Mouse (Mus musculus) midbrain, embryonic 15.5 days (tissue): ENCODE results near the gene G530012D18Rik. TPM values are rescaled to one million over a fixed set of nuclear protein-coding genes. Genes with fewer than 3 reads are reported as not detected.

Source experiments
- polyA plus RNA-seq: library from polyadenylated mRNA; unstranded; fragments of >200 nt; fragmentation: Nextera tagmentation; extraction: Ambion mirVana; gene quantifications from 2 replicates; pipeline ENCODE4 v1.2.1, GENCODE M21; 2015

G530012D18Rik gene
- polyA plus RNA-seq, 1 experiment from 2014 or later, result not detected

Other genes starting within 250 kb of the G530012D18Rik start
- gene Sp110, start 23.1 kb downstream of the G530012D18Rik start, polyA plus RNA-seq, result 0.56 and 0.91 TPM in 2 replicates
- 0.43 and 0.68 TPM in 2 replicates for gene Sp140, start 24.7 kb downstream of the G530012D18Rik start, polyA plus RNA-seq
- gene Sp100, start 74.3 kb downstream of the G530012D18Rik start, polyA plus RNA-seq, result 0.40 and 1.5 TPM in 2 replicates
- gene A630001G21Rik, start 203.0 kb downstream of the G530012D18Rik start, polyA plus RNA-seq, result 0.19 and 0.56 TPM in 2 replicates
- gene Cab39, start 217.8 kb downstream of the G530012D18Rik start, polyA plus RNA-seq, result 53.1 and 54.5 TPM in 2 replicates